Comparison of ENCODE assay signal across 8 mouse cellular contexts in the genomic region with DNA sequence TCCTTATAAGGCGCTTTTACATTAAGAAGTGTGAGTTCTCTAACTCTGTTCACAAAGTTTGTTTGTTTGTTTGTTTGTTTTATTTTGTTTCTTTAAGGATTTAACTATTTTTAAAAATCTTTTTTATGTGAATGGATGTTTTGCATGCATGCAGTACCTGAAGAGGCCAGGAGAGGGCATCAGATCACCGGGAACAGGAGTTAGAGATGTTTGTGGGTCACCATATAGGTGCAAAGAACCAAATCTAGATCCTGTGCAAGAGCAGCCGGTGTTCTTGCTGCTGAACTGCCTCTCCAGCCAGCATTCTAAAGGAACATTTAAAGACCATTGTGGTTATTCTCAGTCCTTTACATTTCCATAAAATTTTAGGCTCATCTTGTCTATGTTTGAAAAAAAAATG. TPM values are rescaled to one million over a fixed set of nuclear protein-coding genes. Genes with fewer than 3 reads are reported as not detected.
DNase-seq lines count a peak whose midpoint lies in the region; ATAC-seq and TF ChIP-seq lines count a peak whose summit lies in the region.

No protein-coding gene starts in this region.

- no peaks in the 10 kb centered on the region for H3K4me1 ChIP-seq in kidney, postnatal 0 days (replicated peaks; ENCODE audit: insufficient read depth, low read length)

- no peaks in the 10 kb centered on the region for H3K9me3 ChIP-seq in kidney, postnatal 0 days (replicated peaks; ENCODE audit: low read length)

- WGBS in kidney, postnatal 0 days: 40% methylated on average over 3 of the region's 3 CpGs

- no peaks in the 10 kb centered on the region for H3K36me3 ChIP-seq in kidney, postnatal 0 days (ENCODE audit: insufficient read depth, low read length)

- H3K27me3 ChIP-seq in kidney, postnatal 0 days (ENCODE audit: insufficient read depth, low read length): no peaks in the 10 kb centered on the region

- H3K9ac ChIP-seq in kidney, postnatal 0 days (ENCODE audit: low read depth, low read length): no peak overlapping the region

- no peak overlapping the region for H3K4me2 ChIP-seq in kidney, postnatal 0 days (ENCODE audit: low read length)

- DNase-seq in CD4-positive, CD25-positive, alpha-beta regulatory T cell, adult 2 months (ENCODE audit: low read depth, low spot score): peak; percentile 71
- DNase-seq in kidney, postnatal 0 days (ENCODE audit: low spot score): no peak
- no peak for DNase-seq in kidney, adult 11 months
- peak; percentile 13 for DNase-seq in MEL-GATA-1-ER (ENCODE audit: extremely low read depth, low read depth)
- DNase-seq in forelimb bud, embryonic 11.5 days (ENCODE audit: low read depth, low spot score): peak; percentile 37
- peak; percentile 49 for DNase-seq in thymus, postnatal 0 days (ENCODE audit: low spot score)
- no peak for DNase-seq in gastrocnemius, postnatal 36 days

- H3K4me3 ChIP-seq in kidney, postnatal 0 days (replicated peaks; ENCODE audit: low read depth, low read length): no peak overlapping the region

- intact Hi-C loops in gastrocnemius, postnatal 36 days (cut with DNase I): no loop called here

- ATAC-seq in CD4-positive, CD25-positive, alpha-beta regulatory T cell, adult 4 months: no peak
- ATAC-seq in kidney, postnatal 0 days (replicated peaks; ENCODE audit: low FRiP score, low read depth): no peak

- H3K27ac ChIP-seq in kidney, postnatal 0 days: no peak overlapping the region

- TF ChIP-seq CTCF in kidney, postnatal 0 days (IDR thresholded peaks at IDR 0.05; ENCODE audit: low read depth): peak; percentile 88

RNA-seq across cellular contexts. Expression of a gene that starts 52.1 kb away (rescaled TPM):
- 10 to 100 TPM; 46.4 to 51.4 TPM for polyA plus RNA-seq in CD4-positive, CD25-positive, alpha-beta regulatory T cell, adult 4 months (2017; shearing (Covaris generic))
- polyA plus RNA-seq in kidney, postnatal 0 days (2015; fragmentation: Nextera tagmentation; extraction: Ambion mirVana): 24.4 and 25.6 TPM in 2 replicates
- 26.6 and 33.9 TPM in 2 replicates for polyA plus RNA-seq in thymus, postnatal 0 days (2015; fragmentation: Nextera tagmentation; extraction: Ambion mirVana)
- total RNA-seq in gastrocnemius, postnatal 36 days (2021): 10 to 100 TPM; 21.2 to 26.4 TPM

Comparison
In these comparisons a context has a peak if more than half of its experiments do, and no peak if none do; other contexts are left out.
1. DNase-seq: peak in CD4-positive, CD25-positive, alpha-beta regulatory T cell, adult 2 months (single experiment), MEL-GATA-1-ER (single experiment), forelimb bud, embryonic 11.5 days (single experiment) and thymus, postnatal 0 days (single experiment); none in kidney, postnatal 0 days (single experiment), kidney, adult 11 months (single experiment) and gastrocnemius, postnatal 36 days (0 of 2).